Mouse (Mus musculus): ENCODE data around the gene Tmsb15b2. TPM values are rescaled to one million over a fixed set of nuclear protein-coding genes. Genes with fewer than 3 reads are reported as not detected.
"Not testable (repeated sequence)": the region's sequence is repeated elsewhere in the genome, so short reads cannot be mapped to it uniquely, and the experiment has no call there.

Tmsb15b2 gene
- 15.0 and 21.0 TPM in 2 replicates for polyA plus RNA-seq (2014; fragmentation: Nextera tagmentation; extraction: Ambion mirVana)

GRCm38 (mm10) chrX:136975397-136975796, at the start of gene Tmsb15b2:
Tmsb15b2 (minus strand) TSS chrX:136975497.
- not testable (repeated sequence) for H3K4me1 ChIP-seq (ENCODE audit: control insufficient read depth in 2 of 2, insufficient read depth in 2 of 2, low read length in 2 of 2); H3K9me3 ChIP-seq (ENCODE audit: control insufficient read depth, low read length); ATAC-seq (ENCODE audit: insufficient number of reproducible peaks, insufficient read depth, low FRiP score, low read depth); H3K27me3 ChIP-seq (ENCODE audit: control insufficient read depth, insufficient read depth, low read length); H3K36me3 ChIP-seq (ENCODE audit: control insufficient read depth, insufficient read depth, low read length); H3K27ac ChIP-seq (replicated peaks in 1 of 2; ENCODE audit: control insufficient read depth in 1 of 2, insufficient read depth in 1 of 2, low read depth in 2 of 2, low read length in 2 of 2)
- peak within 1 kb of the TSS; percentile 50 for H3K9ac ChIP-seq (ENCODE audit: low read length)
- H3K4me2 ChIP-seq (ENCODE audit: low read length), result peak within 1 kb of the TSS; percentile 63
- peak within 1 kb of the TSS; percentile 38 to 54 for H3K4me3 ChIP-seq (ENCODE audit: control insufficient read depth in 1 of 2, insufficient read depth in 1 of 2, low read depth in 1 of 2, low read length in 2 of 2)
- WGBS, result 74% methylated on average over 6 of the region's 6 CpGs

GRCm38 (mm10) chrX:137019310-137019709, 44.0 kb upstream of the Tmsb15b2 start:
- Histone ChIP-seq H3K36me3 (ENCODE audit: control insufficient read depth, insufficient read depth, low read length) (peaks cover 5% of the 10 kb centered on the region), H3K9me3 (ENCODE audit: control insufficient read depth, low read length) (no peaks in the 10 kb centered on the region), H3K9ac (ENCODE audit: low read length) (no peak overlapping the region), H3K27ac (replicated peaks in 1 of 2; ENCODE audit: control insufficient read depth in 1 of 2, insufficient read depth in 1 of 2, low read depth in 2 of 2, low read length in 2 of 2) (no peak overlapping the region), H3K4me3 (ENCODE audit: control insufficient read depth in 1 of 2, insufficient read depth in 1 of 2, low read depth in 1 of 2, low read length in 2 of 2) (no peak overlapping the region), H3K4me1 (ENCODE audit: control insufficient read depth in 2 of 2, insufficient read depth in 2 of 2, low read length in 2 of 2) (no peaks in the 10 kb centered on the region), H3K27me3 (ENCODE audit: control insufficient read depth, insufficient read depth, low read length) (no peaks in the 10 kb centered on the region), H3K4me2 (ENCODE audit: low read length) (no peak overlapping the region)
- WGBS, result 19% methylated on average over 1 of the region's 1 CpGs
- ATAC-seq (ENCODE audit: insufficient number of reproducible peaks, insufficient read depth, low FRiP score, low read depth), result no peak

- Histone ChIP-seq H3K27ac (replicated peaks in 1 of 2; ENCODE audit: control insufficient read depth in 1 of 2, insufficient read depth in 1 of 2, low read depth in 2 of 2, low read length in 2 of 2) (no peak overlapping the region), H3K4me3 (ENCODE audit: control insufficient read depth in 1 of 2, insufficient read depth in 1 of 2, low read depth in 1 of 2, low read length in 2 of 2) (no peak overlapping the region), H3K36me3 (ENCODE audit: control insufficient read depth, insufficient read depth, low read length) (peaks cover 16% of the 10 kb centered on the region), H3K27me3 (ENCODE audit: control insufficient read depth, insufficient read depth, low read length) (no peaks in the 10 kb centered on the region), H3K4me2 (ENCODE audit: low read length) (no peak overlapping the region), H3K9ac (ENCODE audit: low read length) (no peak overlapping the region), H3K4me1 (ENCODE audit: control insufficient read depth in 2 of 2, insufficient read depth in 2 of 2, low read length in 2 of 2) (no peaks in the 10 kb centered on the region), H3K9me3 (ENCODE audit: control insufficient read depth, low read length) (no peaks in the 10 kb centered on the region)
- WGBS, result 72% methylated on average over 1 of the region's 1 CpGs
- ATAC-seq (ENCODE audit: insufficient number of reproducible peaks, insufficient read depth, low FRiP score, low read depth), result no peak
Observed at GRCm38 (mm10) chrX:137017668-137018067, 42.4 kb upstream of the Tmsb15b2 start.

DNA sequence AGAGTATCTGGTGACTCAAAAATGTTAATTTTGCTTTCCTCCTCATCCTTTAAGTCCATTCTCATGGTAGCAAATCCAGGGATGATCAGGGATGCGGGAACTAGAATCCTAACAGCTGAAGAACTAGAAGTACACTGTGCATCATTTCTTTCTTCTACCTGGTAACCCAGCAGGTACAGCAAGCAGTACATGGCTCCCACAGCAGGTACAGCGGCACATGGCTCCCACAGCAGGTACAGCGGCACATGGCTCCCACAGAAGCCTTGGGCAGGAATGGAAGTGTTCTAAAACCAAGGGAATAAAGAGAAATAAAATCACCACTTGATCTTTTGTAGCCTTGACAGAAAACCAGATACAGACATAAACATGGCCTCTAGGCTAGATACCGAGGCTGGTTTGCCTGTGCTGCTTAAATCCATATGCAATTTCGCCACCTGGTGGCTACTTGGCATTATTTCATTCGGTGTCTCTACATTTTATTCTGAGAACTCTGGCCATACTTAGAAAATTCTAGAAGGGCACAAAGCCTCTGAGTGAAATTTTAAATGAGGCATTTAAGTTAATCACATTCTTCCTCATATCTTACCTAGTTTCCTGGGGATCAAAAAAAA, 39.9 kb upstream of the Tmsb15b2 start:
- WGBS, result 46% methylated on average over 6 of the region's 6 CpGs

DNA sequence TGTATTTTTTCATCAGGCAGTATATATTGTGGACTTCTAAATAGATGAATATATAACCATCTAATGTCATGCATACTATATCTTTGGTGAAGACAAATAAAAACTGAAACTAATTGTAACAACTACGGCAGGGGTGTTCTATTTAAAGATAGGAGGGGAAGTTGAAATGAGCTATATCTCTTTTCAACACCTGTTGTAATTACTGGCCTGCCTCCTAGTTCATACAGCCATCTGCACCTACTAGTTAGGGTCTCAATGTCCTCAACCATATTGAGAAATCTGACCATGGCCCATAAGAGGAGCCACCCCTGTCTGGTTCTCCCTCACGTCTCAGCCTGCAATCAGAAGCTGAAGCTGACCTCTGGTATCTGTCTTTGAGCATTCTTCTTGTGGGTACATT, 21.0 kb upstream of the Tmsb15b2 start:
- no peaks in the 10 kb centered on the region for H3K27me3 ChIP-seq (ENCODE audit: control insufficient read depth, insufficient read depth, low read length)
- 81% methylated on average over 2 of the region's 2 CpGs for WGBS

More for the DNA sequence above, 39.9 kb upstream of the Tmsb15b2 start:
- H3K27ac ChIP-seq (replicated peaks in 1 of 2; ENCODE audit: control insufficient read depth in 1 of 2, insufficient read depth in 1 of 2, low read depth in 2 of 2, low read length in 2 of 2), result no peak overlapping the region
- no peaks in the 10 kb centered on the region for H3K9me3 ChIP-seq (ENCODE audit: control insufficient read depth, low read length)
- H3K27me3 ChIP-seq (ENCODE audit: control insufficient read depth, insufficient read depth, low read length), result no peaks in the 10 kb centered on the region
- no peak overlapping the region for H3K4me2 ChIP-seq (ENCODE audit: low read length)
- H3K4me3 ChIP-seq (ENCODE audit: control insufficient read depth in 1 of 2, insufficient read depth in 1 of 2, low read depth in 1 of 2, low read length in 2 of 2), result no peak overlapping the region
- H3K9ac ChIP-seq (ENCODE audit: low read length), result no peak overlapping the region
- no peak for ATAC-seq (ENCODE audit: insufficient number of reproducible peaks, insufficient read depth, low FRiP score, low read depth)
- H3K36me3 ChIP-seq (ENCODE audit: control insufficient read depth, insufficient read depth, low read length), result peaks cover 19% of the 10 kb centered on the region
- H3K4me1 ChIP-seq (ENCODE audit: control insufficient read depth in 2 of 2, insufficient read depth in 2 of 2, low read length in 2 of 2), result no peaks in the 10 kb centered on the region

DNA sequence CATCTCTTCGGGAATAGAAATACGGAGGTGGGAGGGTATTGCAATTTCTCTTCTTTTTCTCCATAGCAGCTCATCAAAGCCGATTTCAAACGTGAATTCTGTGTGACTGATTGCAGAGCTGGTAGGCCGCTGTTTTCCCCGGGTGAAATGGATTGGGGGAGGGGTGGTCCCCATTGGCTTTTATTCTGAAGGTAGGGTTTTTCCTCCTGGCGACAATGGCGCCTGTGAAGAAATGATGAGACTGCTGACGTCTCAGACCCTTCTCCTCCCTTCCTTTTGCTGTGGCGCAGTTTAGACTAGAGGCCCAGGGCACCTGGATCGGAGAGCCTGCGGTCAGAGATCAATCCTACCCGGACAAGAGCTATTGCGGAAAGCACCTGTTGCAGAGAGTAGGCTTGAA, 18.3 kb upstream of the Tmsb15b2 start:
- no peak overlapping the region for H3K27ac ChIP-seq (replicated peaks in 1 of 2; ENCODE audit: control insufficient read depth in 1 of 2, insufficient read depth in 1 of 2, low read depth in 2 of 2, low read length in 2 of 2)
- H3K4me2 ChIP-seq (ENCODE audit: low read length), result peak overlapping the region; percentile 72
- H3K9me3 ChIP-seq (ENCODE audit: control insufficient read depth, low read length), result no peaks in the 10 kb centered on the region
- H3K36me3 ChIP-seq (ENCODE audit: control insufficient read depth, insufficient read depth, low read length), result no peaks in the 10 kb centered on the region
- no peaks in the 10 kb centered on the region; a peak in 1 of 4 replicates for H3K4me1 ChIP-seq (ENCODE audit: control insufficient read depth in 2 of 2, insufficient read depth in 2 of 2, low read length in 2 of 2)
- 30% methylated on average over 14 of the region's 14 CpGs for WGBS
- no peak overlapping the region for H3K9ac ChIP-seq (ENCODE audit: low read length)
- H3K4me3 ChIP-seq (ENCODE audit: control insufficient read depth in 1 of 2, insufficient read depth in 1 of 2, low read depth in 1 of 2, low read length in 2 of 2), result no peak overlapping the region; a peak in 1 of 4 replicates
- H3K27me3 ChIP-seq (ENCODE audit: control insufficient read depth, insufficient read depth, low read length), result no peaks in the 10 kb centered on the region
- ATAC-seq (ENCODE audit: insufficient number of reproducible peaks, insufficient read depth, low FRiP score, low read depth), result no peak

More for the DNA sequence above, 21.0 kb upstream of the Tmsb15b2 start:
- no peak for ATAC-seq (ENCODE audit: insufficient number of reproducible peaks, insufficient read depth, low FRiP score, low read depth)
- Histone ChIP-seq H3K4me2 (ENCODE audit: low read length) (no peak overlapping the region), H3K9ac (ENCODE audit: low read length) (no peak overlapping the region), H3K4me3 (ENCODE audit: control insufficient read depth in 1 of 2, insufficient read depth in 1 of 2, low read depth in 1 of 2, low read length in 2 of 2) (no peak overlapping the region), H3K36me3 (ENCODE audit: control insufficient read depth, insufficient read depth, low read length) (0 out of 2 replicates have a peak, but pooled peaks cover 3% of the 10 kb centered on the region), H3K27ac (replicated peaks in 1 of 2; ENCODE audit: control insufficient read depth in 1 of 2, insufficient read depth in 1 of 2, low read depth in 2 of 2, low read length in 2 of 2) (no peak overlapping the region), H3K4me1 (ENCODE audit: control insufficient read depth in 2 of 2, insufficient read depth in 2 of 2, low read length in 2 of 2) (no peaks in the 10 kb centered on the region; a peak in 1 of 4 replicates), H3K9me3 (ENCODE audit: control insufficient read depth, low read length) (no peaks in the 10 kb centered on the region)

- Histone ChIP-seq H3K4me2 (ENCODE audit: low read length) (peak within 1 kb of the TSS; percentile 72), H3K4me1 (ENCODE audit: control insufficient read depth in 2 of 2, insufficient read depth in 2 of 2, low read length in 2 of 2) (no peaks in the 10 kb centered on the region; a peak in 1 of 4 replicates), H3K9ac (ENCODE audit: low read length) (peak within 1 kb of the TSS; percentile 38), H3K27ac (replicated peaks in 1 of 2; ENCODE audit: control insufficient read depth in 1 of 2, insufficient read depth in 1 of 2, low read depth in 2 of 2, low read length in 2 of 2) (no peak within 1 kb of the TSS), H3K36me3 (ENCODE audit: control insufficient read depth, insufficient read depth, low read length) (no peaks in the 10 kb centered on the region), H3K4me3 (ENCODE audit: control insufficient read depth in 1 of 2, insufficient read depth in 1 of 2, low read depth in 1 of 2, low read length in 2 of 2) (peak within 1 kb of the TSS; percentile 37 to 39), H3K27me3 (ENCODE audit: control insufficient read depth, insufficient read depth, low read length) (no peaks in the 10 kb centered on the region), H3K9me3 (ENCODE audit: control insufficient read depth, low read length) (no peaks in the 10 kb centered on the region)
- peak; percentile 73; the same call in 1 of the 2 replicates for ATAC-seq (ENCODE audit: insufficient number of reproducible peaks, insufficient read depth, low FRiP score, low read depth)
- 19% methylated on average over 26 of the region's 26 CpGs for WGBS
Observed at GRCm38 (mm10) chrX:136992978-136993547, 17.8 kb upstream of the Tmsb15b2 start, which contains the start of gene Zcchc18. Zcchc18 (plus strand) TSS chrX:136993155.
